Mouse (Mus musculus) C3H10T1/2 (cell line): ENCODE results near the gene Rtn4. TPM values are rescaled to one million over a fixed set of nuclear protein-coding genes. Genes with fewer than 3 reads are reported as not detected.

Experiments used
- polyA plus RNA-seq, 2 experiments: library from polyadenylated mRNA; unstranded; fragments of >200 nt; fragmentation: generic; extraction: Trizol; gene quantifications; one replicate each; pipeline ENCODE4 v1.2.1; 2012; ENCODE audit warnings: missing spikeins in 2 of 2

Rtn4 gene
- polyA plus RNA-seq, result 100 to 1,000 TPM in 1 of 2 experiments, 10 to 100 TPM in 1; 63.9 to 152 TPM

GRCm38 (mm10) chr11:29692683-29693272, at the start of gene Rtn4:
Rtn4 (plus strand) TSS chr11:29692947.

Other genes starting within 250 kb of the Rtn4 start
- 1 to 10 TPM in 1 of 2 experiments, under 1 TPM in 1; 0.51 to 4.5 TPM for gene Prorsd1, start 177.9 kb upstream of the Rtn4 start, polyA plus RNA-seq
- 1 to 10 TPM in 1 of 2 experiments, under 1 TPM in 1; 0.26 to 7.1 TPM for gene Mtif2, start 166.5 kb upstream of the Rtn4 start, polyA plus RNA-seq
- under 1 TPM; 0.02 to 0.08 TPM for gene Clhc1, start 145.0 kb upstream of the Rtn4 start, polyA plus RNA-seq
- 1,000 to 10,000 TPM; 1,844 to 1,945 TPM for gene Rps27a, start 144.8 kb upstream of the Rtn4 start, polyA plus RNA-seq
- gene 4931440F15Rik, start 132.7 kb downstream of the Rtn4 start, polyA plus RNA-seq, result under 1 TPM in 1 of 2 experiments, not detected in 1; 0.01 TPM